12 mouse cellular contexts compared by ENCODE assay signal in the genomic region with DNA sequence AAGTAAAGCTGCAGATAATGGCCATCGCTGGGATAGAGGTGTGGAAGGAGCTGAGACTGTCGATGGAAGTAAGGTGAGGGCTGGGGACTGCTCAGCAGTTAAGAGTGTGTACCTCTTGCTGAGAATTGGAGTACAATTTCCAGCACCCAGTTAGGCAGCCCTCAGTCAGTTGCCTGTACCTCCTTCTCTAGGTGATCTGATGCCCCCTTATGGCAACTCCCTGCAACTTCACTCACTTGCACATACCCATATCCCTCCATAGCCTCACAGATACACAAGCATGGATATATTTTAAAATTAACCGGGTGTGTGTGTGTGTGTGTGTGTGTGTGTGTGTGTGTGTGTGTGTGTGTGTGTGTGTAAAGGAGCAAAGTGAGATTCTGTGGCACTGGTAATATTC. TPM values are rescaled to one million over a fixed set of nuclear protein-coding genes. Genes with fewer than 3 reads are reported as not detected.
DNase-seq lines count a peak whose midpoint lies in the region; ATAC-seq and TF ChIP-seq lines count a peak whose summit lies in the region.
"Had no signal": no experiment of that assay in that cellular context is flagged by ENCODE, and none has a peak within 500 bp of the region (broad histone marks: within the 10 kb centered on the region; RNA-seq: fewer than 3 reads in every experiment).

No protein-coding gene starts in this region.

- ATAC-seq in midbrain, postnatal 0 days (ENCODE audit: low FRiP score) = no peak
- ATAC-seq in midbrain, embryonic 16.5 days = no peak
- ATAC-seq in forebrain, embryonic 12.5 days (ENCODE audit: low FRiP score) = no peak

- DNase-seq in embryo, embryonic 10.5 days (ENCODE audit: low spot score) = peak; percentile 8
- DNase-seq in embryo, embryonic 9.5 days (ENCODE audit: extremely low spot score) = no peak
- no peak for DNase-seq in midbrain, postnatal 0 days (ENCODE audit: low spot score)
- DNase-seq in induced T-regulatory cell, adult 2 months (ENCODE audit: low read depth) = peak; percentile 33
- DNase-seq in thymus, postnatal 36 days = peak; percentile 2 to 4
- no peak for DNase-seq in left cerebral cortex, adult 8-10 months (ENCODE audit: low spot score in 2 of 2)

- peak; percentile 5; the same call in 1 of the 2 replicates for TF ChIP-seq CTCF in midbrain, postnatal 0 days (IDR thresholded peaks at IDR 0.05)

- H3K36me3 ChIP-seq in midbrain, postnatal 0 days (ENCODE audit: insufficient read depth, low read length) = no peaks in the 10 kb centered on the region
- no peaks in the 10 kb centered on the region for H3K36me3 ChIP-seq in midbrain, embryonic 16.5 days (ENCODE audit: control insufficient read depth, insufficient read depth, low read length)
- H3K36me3 ChIP-seq in forebrain, embryonic 12.5 days (replicated peaks) = no peaks in the 10 kb centered on the region
- H3K36me3 ChIP-seq: embryonic facial prominence, embryonic 12.5 days; neural tube, embryonic 13.5 days had no signal

- no peaks in the 10 kb centered on the region for H3K4me1 ChIP-seq in midbrain, postnatal 0 days (ENCODE audit: insufficient read depth, low read length)
- no peaks in the 10 kb centered on the region for H3K4me1 ChIP-seq in midbrain, embryonic 16.5 days (ENCODE audit: control insufficient read depth, insufficient read depth, low read length)
- H3K4me1 ChIP-seq in forebrain, embryonic 12.5 days = no peaks in the 10 kb centered on the region
- H3K4me1 ChIP-seq: embryonic facial prominence, embryonic 12.5 days; neural tube, embryonic 13.5 days had no signal

- H3K9me3 ChIP-seq in midbrain, postnatal 0 days (ENCODE audit: low read length) = no peaks in the 10 kb centered on the region
- H3K9me3 ChIP-seq in midbrain, embryonic 16.5 days (replicated peaks; ENCODE audit: control insufficient read depth, low read length, poor library complexity, severe bottlenecking) = no peaks in the 10 kb centered on the region
- H3K9me3 ChIP-seq in forebrain, embryonic 12.5 days = no peaks in the 10 kb centered on the region
- H3K9me3 ChIP-seq: embryonic facial prominence, embryonic 12.5 days; neural tube, embryonic 13.5 days had no signal

- no peak overlapping the region for H3K4me2 ChIP-seq in midbrain, postnatal 0 days (ENCODE audit: low read depth, low read length, poor library complexity, severe bottlenecking)
- H3K4me2 ChIP-seq in midbrain, embryonic 16.5 days (ENCODE audit: low read length) = no peak overlapping the region
- no peak overlapping the region for H3K4me2 ChIP-seq in forebrain, embryonic 12.5 days
- H3K4me2 ChIP-seq: embryonic facial prominence, embryonic 12.5 days; neural tube, embryonic 13.5 days had no signal

- H3K27ac ChIP-seq in midbrain, postnatal 0 days (ENCODE audit: low read depth, low read length) = no peak overlapping the region
- H3K27ac ChIP-seq in midbrain, embryonic 16.5 days (ENCODE audit: low read length) = no peak overlapping the region
- H3K27ac ChIP-seq in forebrain, embryonic 12.5 days = no peak overlapping the region
- H3K27ac ChIP-seq: embryonic facial prominence, embryonic 12.5 days; macrophage; neural tube, embryonic 13.5 days had no signal

- no peaks in the 10 kb centered on the region for H3K27me3 ChIP-seq in midbrain, postnatal 0 days (ENCODE audit: insufficient read depth, low read length)
- H3K27me3 ChIP-seq in midbrain, embryonic 16.5 days (ENCODE audit: control insufficient read depth, insufficient read depth, low read depth, low read length) = no peaks in the 10 kb centered on the region
- H3K27me3 ChIP-seq in forebrain, embryonic 12.5 days = no peaks in the 10 kb centered on the region
- H3K27me3 ChIP-seq: embryonic facial prominence, embryonic 12.5 days; neural tube, embryonic 13.5 days had no signal

- H3K4me3 ChIP-seq in midbrain, postnatal 0 days (ENCODE audit: low read depth, low read length) = no peak overlapping the region
- no peak overlapping the region for H3K4me3 ChIP-seq in midbrain, embryonic 16.5 days (ENCODE audit: low read depth, low read length)
- H3K4me3 ChIP-seq in forebrain, embryonic 12.5 days (replicated peaks) = no peak overlapping the region
- H3K4me3 ChIP-seq: embryonic facial prominence, embryonic 12.5 days; neural tube, embryonic 13.5 days had no signal

- no peak overlapping the region for H3K9ac ChIP-seq in midbrain, postnatal 0 days (replicated peaks; ENCODE audit: low read length, poor library complexity, severe bottlenecking)
- H3K9ac ChIP-seq in midbrain, embryonic 16.5 days (ENCODE audit: low read depth, low read length) = no peak overlapping the region
- no peak overlapping the region for H3K9ac ChIP-seq in forebrain, embryonic 12.5 days
- H3K9ac ChIP-seq: embryonic facial prominence, embryonic 12.5 days; neural tube, embryonic 13.5 days had no signal

- WGBS in midbrain, postnatal 0 days = 88% methylated on average over 3 of the region's 3 CpGs
- WGBS in midbrain, embryonic 16.5 days = 83% methylated on average over 3 of the region's 3 CpGs
- WGBS in forebrain, embryonic 12.5 days = 85% methylated on average over 3 of the region's 3 CpGs

RNA-seq across cellular contexts. Expression of a gene that starts 34.8 kb away (rescaled TPM):
- 13.2 and 15.0 TPM in 2 replicates for total RNA-seq in midbrain, postnatal 0 days (2014; rRNA removed)
- polyA plus RNA-seq in midbrain, postnatal 0 days (2015; fragmentation: Nextera tagmentation; extraction: Ambion mirVana) = 2.2 and 2.4 TPM in 2 replicates
- polyA plus RNA-seq in midbrain, embryonic 16.5 days (2015; fragmentation: Nextera tagmentation; extraction: Ambion mirVana) = 2.7 and 3.8 TPM in 2 replicates
- total RNA-seq in left cerebral cortex, adult 8-10 months (2022) = 10 to 100 TPM; 21.1 to 24.9 (median 23.3) TPM
- polyA plus RNA-seq in forebrain, embryonic 12.5 days (2016; fragmentation: Nextera tagmentation; extraction: Ambion mirVana) = 4.5 and 5.2 TPM in 2 replicates

RNA-seq across cellular contexts. Expression of a gene that starts 35.1 kb away (rescaled TPM):
- total RNA-seq in midbrain, postnatal 0 days (2014; rRNA removed) = 0.93 and 2.3 TPM in 2 replicates
- 0.84 and 0.91 TPM in 2 replicates for polyA plus RNA-seq in midbrain, postnatal 0 days (2015; fragmentation: Nextera tagmentation; extraction: Ambion mirVana)
- 1.0 TPM in 2 replicates for polyA plus RNA-seq in midbrain, embryonic 16.5 days (2015; fragmentation: Nextera tagmentation; extraction: Ambion mirVana)
- 1 to 10 TPM in 2 of 4 experiments, under 1 TPM in 2; 0.59 to 1.9 (median 1.00) TPM for total RNA-seq in left cerebral cortex, adult 8-10 months (2022)
- polyA plus RNA-seq in forebrain, embryonic 12.5 days (2016; fragmentation: Nextera tagmentation; extraction: Ambion mirVana) = 0.22 and 0.27 TPM in 2 replicates
- total RNA-seq: hematopoietic stem cell, adult 5-6 weeks had no signal

RNA-seq across cellular contexts. Expression of a gene that starts 35.2 kb away (rescaled TPM):
- total RNA-seq in midbrain, postnatal 0 days (2014; rRNA removed) = 54.7 and 69.4 TPM in 2 replicates
- polyA plus RNA-seq in midbrain, postnatal 0 days (2015; fragmentation: Nextera tagmentation; extraction: Ambion mirVana) = 51.0 and 51.5 TPM in 2 replicates
- 58.4 and 59.6 TPM in 2 replicates for polyA plus RNA-seq in midbrain, embryonic 16.5 days (2015; fragmentation: Nextera tagmentation; extraction: Ambion mirVana)
- 100 to 1,000 TPM; 161 to 184 (median 175) TPM for total RNA-seq in left cerebral cortex, adult 8-10 months (2022)
- polyA plus RNA-seq in forebrain, embryonic 12.5 days (2016; fragmentation: Nextera tagmentation; extraction: Ambion mirVana) = 60.7 and 61.7 TPM in 2 replicates

Comparison
In these comparisons a context has a peak if more than half of its experiments do, and no peak if none do; other contexts are left out.
1. DNase-seq: peak in embryo, embryonic 10.5 days (single experiment), induced T-regulatory cell, adult 2 months (single experiment) and thymus, postnatal 36 days (2 of 2); none in embryo, embryonic 9.5 days (single experiment), midbrain, postnatal 0 days (single experiment) and left cerebral cortex, adult 8-10 months (0 of 2).